Mouse (Mus musculus) brown adipose tissue, adult 24 weeks (tissue): ENCODE data around the gene Tshb. TPM values are rescaled to one million over a fixed set of nuclear protein-coding genes. Genes with fewer than 3 reads are reported as not detected.

Source experiments
- H3K27ac ChIP-seq: fragments of 200-500 bp; replicated peaks from 2 replicates; pipeline ENCODE4 v1.5.1; 2012; ENCODE audit warnings: low read depth, mild to moderate bottlenecking, low read length
- H3K4me1 ChIP-seq: fragments of 200-500 bp; 2 replicates; pipeline ENCODE4 v1.6.1; 2012; ENCODE audit warnings: low read length, mixed read lengths; ENCODE audit not compliant: control insufficient read depth, insufficient read depth, insufficient read length
- H3K4me3 ChIP-seq: fragments of 200-500 bp; 2 replicates; pipeline ENCODE4 v1.5.1; 2012; ENCODE audit warnings: low read depth, mild to moderate bottlenecking, low read length, moderate library complexity; ENCODE audit not compliant: insufficient read depth
- polyA plus RNA-seq: library from polyadenylated mRNA; stranded (reverse); fragments of >200 nt; gene quantifications from 2 replicates; pipeline ENCODE4 v1.2.4, GENCODE M21; 2012; ENCODE audit not compliant: missing spikeins, insufficient read depth, insufficient read length

Gene Tshb
- polyA plus RNA-seq, 1 experiment: not detected

DNA sequence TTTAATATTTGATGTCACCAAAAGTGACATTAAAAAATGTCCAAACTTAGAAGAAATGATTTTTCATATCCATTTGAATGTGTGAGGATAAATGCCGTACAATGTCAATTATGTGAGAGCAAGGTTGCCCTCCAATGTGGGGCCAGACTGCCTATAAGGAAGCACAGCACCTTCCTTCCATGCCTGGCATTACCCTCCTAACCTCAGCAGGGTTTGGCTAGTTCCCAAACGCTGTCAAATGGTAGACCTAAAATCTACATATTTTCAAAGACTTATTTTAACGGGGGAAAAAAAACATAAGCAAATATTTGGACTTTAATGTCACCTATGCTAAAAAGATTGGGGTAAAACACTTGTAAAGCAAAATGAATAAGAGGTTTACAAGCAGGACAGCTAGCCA lies 51.4 kb downstream of the Tshb start:
- no peak overlapping the region for H3K4me3 ChIP-seq
- H3K4me1 ChIP-seq: peaks cover 5% of the 10 kb centered on the region
- H3K27ac ChIP-seq: no peak overlapping the region

DNA sequence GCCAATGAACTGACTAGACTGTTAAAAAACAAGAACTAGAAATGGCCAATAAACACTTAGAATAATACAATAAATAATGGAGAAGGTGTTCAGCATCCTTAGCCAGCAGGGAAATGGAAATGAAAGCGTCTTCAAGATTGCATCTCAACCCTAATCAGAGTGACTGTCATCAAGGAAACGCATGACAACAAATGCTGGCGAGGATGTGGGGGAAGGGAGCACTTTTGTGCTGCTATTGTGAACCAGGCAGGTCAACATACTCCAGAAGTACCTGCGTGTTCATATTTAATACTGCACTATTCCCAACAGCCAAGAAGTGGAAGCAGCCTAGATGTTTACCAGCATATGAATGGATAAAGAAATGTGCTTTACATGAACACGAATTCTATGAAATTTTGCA lies 53.1 kb downstream of the Tshb start:
- H3K4me3 ChIP-seq: no peak overlapping the region
- H3K27ac ChIP-seq: no peak overlapping the region
- H3K4me1 ChIP-seq: peaks cover 4% of the 10 kb centered on the region; the same call in 1 of the 2 replicates

Other genes with a start within 250 kb of the Tshb start
- gene Tspan2, start 48.2 kb downstream of the Tshb start, polyA plus RNA-seq: 3.5 and 4.5 TPM in 2 replicates
- not detected in 2 replicates for gene Sycp1, start 153.4 kb upstream of the Tshb start, polyA plus RNA-seq
- not detected in 2 replicates for gene Nr1h5, start 181.4 kb upstream of the Tshb start, polyA plus RNA-seq
- gene Sike1, start 213.0 kb upstream of the Tshb start, polyA plus RNA-seq: 24.6 and 33.1 TPM in 2 replicates
- gene Csde1, start 237.7 kb upstream of the Tshb start, polyA plus RNA-seq: 377 and 546 TPM in 2 replicates